Mouse (Mus musculus) ES-E14 (cell line): ENCODE results near the gene Atpif1. TPM values are rescaled to one million over a fixed set of nuclear protein-coding genes. Genes with fewer than 3 reads are reported as not detected.

Experiments used
- DNase-seq: peaks from one replicate; pipeline ENCODE4 v3.0.0-alpha.2; 2013; ENCODE audit warnings: low read depth, low spot score
- H3K27ac ChIP-seq: 2 replicates; pipeline ENCODE4 v1.5.1; 2012; ENCODE audit warnings: low read depth, mild to moderate bottlenecking, low read length, moderate library complexity, mixed read lengths; ENCODE audit not compliant: poor library complexity, insufficient read depth, severe bottlenecking
- H3K36me3 ChIP-seq: 2 replicates; pipeline ENCODE4 v1.6.1; 2012; ENCODE audit warnings: mild to moderate bottlenecking, low read length, moderate library complexity, mixed read lengths; ENCODE audit not compliant: control insufficient read depth, poor library complexity, insufficient read depth, severe bottlenecking
- H3K4me1 ChIP-seq, 2 experiments: fragments of 150-350 bp in 1 of 2; sonication (generic) in 1 of 2; 2 replicates each; pipeline ENCODE4 v1.6.1; 2012; ENCODE audit warnings: low read length in 2 of 2, mild to moderate bottlenecking in 1 of 2, mixed read lengths in 1 of 2; ENCODE audit not compliant: control insufficient read depth in 2 of 2, insufficient read depth in 2 of 2, poor library complexity in 1 of 2
- H3K4me3 ChIP-seq, 2 experiments: fragments of 150-350 bp in 1 of 2; sonication (generic) in 1 of 2; 2 replicates each; pipeline ENCODE4 v1.5.1; 2012; ENCODE audit warnings: low read length in 2 of 2, low read depth in 1 of 2, mild to moderate bottlenecking in 1 of 2, mixed read lengths in 1 of 2; ENCODE audit not compliant: insufficient read depth in 1 of 2, poor library complexity in 1 of 2, severe bottlenecking in 1 of 2
- H3K9ac ChIP-seq: 2 replicates; pipeline ENCODE4 v1.6.1; 2012; ENCODE audit warnings: low read depth, mild to moderate bottlenecking, low read length, mixed read lengths; ENCODE audit not compliant: poor library complexity, insufficient read depth, severe bottlenecking
- H3K9me3 ChIP-seq: fragments of 150-350 bp; sonication (generic); 2 replicates; pipeline ENCODE4 v1.6.1; 2012; ENCODE audit warnings: low read depth, mild to moderate bottlenecking, low read length; ENCODE audit not compliant: control insufficient read depth, insufficient read depth
- CHD2 ChIP-seq: IDR thresholded peaks from 2 replicates; pipeline ENCODE4 v1.6.1; 2014; ENCODE audit warnings: mild to moderate bottlenecking, low read depth, low read length, inconsistent platforms
- HCFC1 ChIP-seq: IDR thresholded peaks from 2 replicates; pipeline ENCODE4 v1.6.1; 2012; ENCODE audit warnings: low read length, inconsistent platforms, borderline replicate concordance; ENCODE audit not compliant: insufficient read depth
- MAFK ChIP-seq: IDR thresholded peaks from 2 replicates; pipeline ENCODE4 v1.6.1; 2014; ENCODE audit warnings: mild to moderate bottlenecking, low read depth, low read length, inconsistent platforms; ENCODE audit not compliant: insufficient read depth
- ZC3H11A ChIP-seq: IDR thresholded peaks from 2 replicates; pipeline ENCODE4 v1.6.1; 2012; ENCODE audit warnings: low read depth, mild to moderate bottlenecking, inconsistent platforms, low read length, borderline replicate concordance
- ZNF384 ChIP-seq: IDR thresholded peaks from 2 replicates; pipeline ENCODE4 v1.6.1; 2012; ENCODE audit warnings: low read depth, low read length, inconsistent platforms
- in situ Hi-C, 2 experiments: fragments of 600-800 bp; cut with MboI; formaldehyde crosslinking; loops; one replicate each; pipeline ENCODE4 v1.15.1; 2025; ENCODE audit warnings: low sequenced_read_pairs in 2 of 2, inconsistent platforms in 1 of 2; ENCODE audit not compliant: unreplicated experiment in 2 of 2
- total RNA-seq: library from RNA; depleted of rRNA; stranded (reverse); fragments of 300-350 nt; gene quantifications from 2 replicates; pipeline ENCODE4 v1.2.3, GENCODE M21; 2012

Atpif1 gene
- total RNA-seq, 1 experiment, result 485 TPM

DNA sequence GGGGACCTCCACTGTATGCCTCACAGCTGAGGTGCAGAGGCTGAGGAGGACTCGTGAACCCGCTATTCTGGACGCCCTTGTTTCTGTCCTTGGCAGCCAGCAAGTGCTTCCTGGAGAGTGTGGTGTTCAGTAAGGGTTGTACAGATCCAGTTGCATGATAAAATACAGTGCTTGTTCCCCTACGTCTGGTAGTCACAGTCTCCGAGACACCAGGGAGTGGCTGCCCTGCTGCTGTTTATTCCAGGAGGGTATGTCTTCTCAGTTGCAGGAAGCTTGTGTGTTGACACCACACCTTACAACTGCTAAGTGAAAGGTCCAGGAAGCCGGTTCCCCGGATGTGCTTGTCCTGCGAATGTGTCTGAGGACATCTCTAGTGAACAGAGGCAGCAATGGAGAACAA, 21.2 kb upstream of the Atpif1 start:
- TF ChIP-seq ZNF384 (no peak), HCFC1 (no peak), MAFK (no peak), CHD2 (no peak), ZC3H11A (no peak)
- no peak for DNase-seq
- Histone ChIP-seq H3K9ac (no peak overlapping the region), H3K4me1 (peaks cover 5 to 20% of the 10 kb centered on the region in 2 experiments; a peak in 2 of 4 replicates), H3K4me3 (no peak overlapping the region), H3K9me3 (no peaks in the 10 kb centered on the region), H3K27ac (no peak overlapping the region), H3K36me3 (peaks cover 40% of the 10 kb centered on the region)
- in situ Hi-C loops, result no loop called here

- Histone ChIP-seq H3K9me3 (no peaks in the 10 kb centered on the region), H3K27ac (no peak overlapping the region), H3K9ac (no peak overlapping the region), H3K4me3 (no peak overlapping the region), H3K36me3 (peaks cover 42% of the 10 kb centered on the region), H3K4me1 (peaks cover 5 to 20% of the 10 kb centered on the region in 2 experiments; a peak in 2 of 4 replicates)
- in situ Hi-C loops, result no loop called here
- no peak for DNase-seq
- TF ChIP-seq ZNF384 (no peak), ZC3H11A (no peak), HCFC1 (no peak), MAFK (no peak), CHD2 (no peak)
Observed at GRCm38 (mm10) chr4:132554221-132554620, 20.8 kb upstream of the Atpif1 start.

DNA sequence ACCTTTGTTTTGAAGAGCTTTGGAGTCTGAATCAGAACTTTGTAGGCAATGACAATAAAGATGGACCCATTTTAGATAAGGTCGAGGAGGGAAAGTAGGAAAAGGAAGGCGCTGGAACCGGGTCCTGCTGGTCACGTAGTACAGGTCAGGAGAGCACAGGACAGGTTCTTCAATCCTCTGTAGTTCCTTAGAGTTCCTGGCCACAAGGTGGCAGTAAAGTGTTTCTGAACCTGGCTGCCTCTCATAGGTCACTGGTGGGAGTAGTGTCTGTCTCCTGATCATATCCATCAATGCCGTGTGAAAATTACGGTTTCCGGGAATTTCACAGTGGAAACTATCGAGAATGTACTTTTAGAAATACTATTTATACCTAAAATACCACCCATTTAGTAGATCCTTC, 12.4 kb upstream of the Atpif1 start:
- no peak overlapping the region for H3K9ac ChIP-seq
- no peaks in the 10 kb centered on the region for H3K9me3 ChIP-seq
- 0 out of 4 replicates have a peak, but pooled peaks cover 0 to 5% of the 10 kb centered on the region in 2 experiments for H3K4me1 ChIP-seq
- no peak overlapping the region for H3K4me3 ChIP-seq
- no peak for TF ChIP-seq HCFC1
- in situ Hi-C loops, result no loop called here
- peak; percentile 73 for DNase-seq
- H3K36me3 ChIP-seq, result peaks cover 60% of the 10 kb centered on the region
- no peak overlapping the region for H3K27ac ChIP-seq

DNA sequence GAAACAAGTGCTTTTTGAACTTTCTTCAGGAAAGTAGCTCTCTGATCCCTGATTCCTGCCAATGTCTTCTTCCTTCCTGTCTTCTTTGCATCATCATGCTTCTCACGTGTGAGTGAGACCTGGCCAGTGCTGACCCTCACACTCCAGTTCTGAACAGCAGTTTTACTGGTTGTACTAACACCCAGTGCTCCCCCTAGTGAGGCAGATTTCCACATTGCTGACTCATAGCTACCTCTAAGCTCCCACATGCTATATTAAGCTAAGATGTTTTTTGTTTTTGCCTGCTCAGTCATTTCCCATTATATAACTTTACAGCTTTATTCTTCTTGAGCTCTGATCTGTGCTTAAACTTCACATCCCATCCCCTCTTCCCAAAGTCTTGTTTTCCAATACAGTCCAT, 9.3 kb upstream of the Atpif1 start:
- Histone ChIP-seq H3K4me3 (no peak overlapping the region), H3K4me1 (peaks cover 0 to 5% of the 10 kb centered on the region in 2 experiments; a peak in 1 of 4 replicates), H3K36me3 (peaks cover 52% of the 10 kb centered on the region), H3K9ac (no peak overlapping the region), H3K27ac (no peak overlapping the region), H3K9me3 (no peaks in the 10 kb centered on the region)
- in situ Hi-C loops, result no loop called here
- no peak for DNase-seq
- TF ChIP-seq ZC3H11A, result no peak
- no peak for TF ChIP-seq CHD2
- 0 out of 2 replicates have a peak, but pooled peaks have one; percentile 22 for TF ChIP-seq MAFK
- no peak for TF ChIP-seq ZNF384

DNA sequence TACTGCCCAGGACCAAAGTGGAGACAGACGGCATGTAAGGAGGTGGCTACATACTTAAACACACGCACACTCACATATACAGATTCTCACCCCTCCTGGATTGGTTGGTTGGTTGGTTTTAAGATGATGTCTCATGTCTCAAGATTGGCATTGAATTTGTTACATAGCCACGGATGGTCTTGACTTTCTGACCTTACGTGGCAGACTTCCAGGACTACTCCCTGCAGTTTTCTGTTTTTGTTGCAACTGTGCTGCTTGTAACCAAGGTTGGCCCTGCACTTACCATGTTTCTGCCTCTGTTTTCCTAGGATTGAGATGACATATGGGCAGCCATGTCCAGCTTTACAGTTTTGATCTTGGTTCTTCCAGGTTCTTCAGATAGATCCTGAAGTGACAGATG, 8.0 kb upstream of the Atpif1 start:
- Histone ChIP-seq H3K4me3 (no peak overlapping the region), H3K9ac (no peak overlapping the region), H3K27ac (no peak overlapping the region), H3K9me3 (no peaks in the 10 kb centered on the region), H3K4me1 (peaks cover 0 to 10% of the 10 kb centered on the region in 2 experiments), H3K36me3 (peaks cover 45% of the 10 kb centered on the region)
- DNase-seq, result no peak
- in situ Hi-C loops, result no loop called here
- TF ChIP-seq MAFK (no peak), CHD2 (no peak), ZNF384 (no peak), HCFC1 (no peak), ZC3H11A (no peak)
